Mouse (Mus musculus) cerebellum, adult 9-11 months (tissue): ENCODE measurements around the gene Mup7.
"Not testable (repeated sequence)": the region's sequence is repeated elsewhere in the genome, so short reads cannot be mapped to it uniquely, and the experiment has no call there.

Experiments
- DNase-seq: peaks from one replicate; pipeline ENCODE4 v3.0.0; 2022

Mup7 gene

GRCm38 (mm10) chr4:60070375-60070774 is at the start of gene Mup7:
TSS of gene Mup7 (minus strand) at chr4:60070475.
- not testable (repeated sequence) for DNase-seq

GRCm38 (mm10) chr4:60079865-60080264 is 9.6 kb upstream of the Mup7 start:
- not testable (repeated sequence) for DNase-seq

GRCm38 (mm10) chr4:60029334-60030111 is 40.8 kb downstream of the Mup7 start:
- DNase-seq: not testable (repeated sequence)

- not testable (repeated sequence) for DNase-seq
Observed at GRCm38 (mm10) chr4:60020141-60020540, 50.1 kb downstream of the Mup7 start.
